Mouse (Mus musculus): ENCODE results near the gene Cpsf4. TPM values are rescaled to one million over a fixed set of nuclear protein-coding genes. Genes with fewer than 3 reads are reported as not detected.
"Not testable (repeated sequence)": the region's sequence is repeated elsewhere in the genome, so short reads cannot be mapped to it uniquely, and the experiment has no call there.

Gene Cpsf4
- polyA plus RNA-seq, 1 experiment from 2014 or later, result 58.2 TPM

DNA sequence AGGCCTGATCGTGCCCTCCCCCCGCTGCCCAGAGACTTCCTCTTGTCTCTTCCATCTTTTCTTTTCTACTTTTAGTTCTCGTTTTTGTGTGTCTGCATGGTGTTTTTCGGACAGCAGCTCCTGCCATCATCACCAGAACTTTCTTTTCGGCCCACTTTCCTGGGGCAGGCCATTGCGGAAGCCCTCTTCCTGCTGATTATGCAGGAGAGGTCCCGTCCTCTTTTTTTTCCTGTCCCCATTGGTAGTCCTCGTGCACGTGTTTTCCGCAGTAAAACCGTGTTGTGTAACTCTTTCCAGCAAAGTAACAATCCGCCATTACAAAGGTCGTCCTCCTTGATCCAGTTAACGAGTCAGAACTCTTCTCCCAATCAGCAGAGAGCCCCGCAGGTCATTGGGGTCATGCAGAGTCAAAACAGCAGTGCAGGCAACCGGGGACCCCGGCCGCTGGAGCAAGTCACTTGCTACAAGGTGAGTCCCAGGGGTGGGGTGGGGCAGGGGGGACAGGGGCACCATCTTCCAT is 11.5 kb downstream of the Cpsf4 start:
- no peak for DNase-seq (ENCODE audit: low spot score)

DNA sequence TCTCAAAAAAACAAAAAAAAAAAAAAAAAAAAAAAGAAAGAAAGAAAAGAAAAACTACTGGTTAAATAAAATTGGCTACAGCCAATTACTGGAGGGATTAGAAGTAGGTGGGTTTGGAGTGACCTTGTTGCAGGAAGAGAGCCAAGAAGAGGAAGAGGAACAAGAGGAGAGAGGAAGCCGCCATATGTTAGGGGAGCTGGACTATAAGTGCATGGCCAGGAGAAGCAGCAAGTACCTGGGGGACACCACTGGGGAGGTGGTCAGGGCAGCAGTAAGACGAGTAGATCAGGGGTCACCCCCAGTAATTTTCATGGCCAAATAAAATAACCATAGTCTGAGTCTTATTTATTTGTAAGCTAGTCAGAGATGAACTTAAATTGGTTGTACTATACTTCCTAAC is 18.2 kb downstream of the Cpsf4 start:
- DNase-seq (ENCODE audit: low spot score), result no peak

DNA sequence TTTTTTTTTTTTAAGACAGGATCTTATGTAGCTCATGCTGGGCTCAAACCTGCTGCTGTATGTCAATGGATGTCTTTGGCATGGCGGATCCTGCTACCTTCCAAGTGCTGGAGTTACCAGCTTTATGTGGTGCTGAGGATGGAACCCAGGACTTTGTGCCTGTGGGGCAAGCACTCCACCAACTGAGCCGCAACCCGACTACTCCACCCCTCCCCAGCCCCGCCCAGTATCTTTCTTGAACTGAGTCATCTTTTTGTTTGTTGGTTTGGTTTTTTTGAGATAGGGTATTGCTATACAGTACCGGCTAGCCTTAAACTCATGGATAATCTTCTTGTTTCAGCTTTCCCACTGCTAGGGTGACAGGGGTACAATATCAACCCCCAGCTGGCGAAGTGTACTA is 22.4 kb downstream of the Cpsf4 start:
- DNase-seq (ENCODE audit: low spot score), result no peak

GRCm38 (mm10) chr5:145190373-145190772 is 23.4 kb downstream of the Cpsf4 start:
- no peak for DNase-seq (ENCODE audit: low spot score)

DNA sequence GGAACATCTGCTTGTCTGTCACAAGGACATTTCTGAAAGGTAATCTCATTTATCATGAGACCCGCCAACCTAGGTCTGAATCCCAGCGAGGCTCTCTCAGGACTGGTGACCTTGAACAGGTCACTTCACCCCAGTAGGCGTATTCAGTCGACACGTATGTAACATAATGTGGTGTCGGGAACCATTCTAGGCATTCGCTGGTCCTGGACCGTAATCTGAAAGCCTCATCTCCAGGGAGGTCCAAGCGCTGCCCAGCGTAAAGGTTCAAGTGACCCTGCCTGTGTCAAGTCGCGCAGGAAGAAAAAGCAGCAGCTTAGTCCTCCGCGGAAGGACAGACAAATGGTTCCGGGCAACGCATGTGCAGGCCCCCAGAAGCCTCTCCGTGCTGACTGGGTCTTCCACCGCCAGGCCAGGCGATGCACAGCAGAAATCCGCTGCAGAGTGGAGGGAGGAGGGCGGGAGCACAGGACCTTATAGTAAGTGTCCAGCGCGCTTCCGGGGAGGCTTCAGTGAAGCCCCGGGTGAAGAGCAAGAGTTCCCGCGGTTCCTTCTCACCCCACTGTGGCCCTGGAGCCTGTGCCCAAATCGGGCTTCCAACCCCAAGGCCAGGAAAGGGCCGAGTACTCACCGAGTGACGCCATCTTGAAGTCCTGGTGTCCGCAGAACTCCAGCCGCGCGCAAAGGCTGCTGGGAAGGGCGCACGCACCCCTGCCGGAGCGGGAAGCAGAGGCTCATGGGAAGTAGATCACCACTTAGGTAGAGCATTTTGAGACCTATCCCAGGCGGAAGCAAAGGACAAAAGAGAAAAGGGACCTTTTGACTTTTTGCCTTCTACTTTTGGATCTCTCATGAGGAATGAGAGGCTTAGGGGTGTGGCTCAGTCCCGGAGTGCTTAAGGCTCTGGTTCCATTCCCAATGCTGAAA is 24.1 kb downstream of the Cpsf4 start:
- peak; percentile 87 for DNase-seq (ENCODE audit: low spot score)

GRCm38 (mm10) chr5:145191962-145192361 is 24.9 kb downstream of the Cpsf4 start, which contains the start of gene Atp5j2:
Atp5j2 (minus strand) TSS chr5:145192062.
- no peak for DNase-seq (ENCODE audit: low spot score)

- no peak for DNase-seq (ENCODE audit: low spot score)
These were observed 33.4 kb downstream of the Cpsf4 start for GRCm38 (mm10) chr5:145200387-145200786.

DNA sequence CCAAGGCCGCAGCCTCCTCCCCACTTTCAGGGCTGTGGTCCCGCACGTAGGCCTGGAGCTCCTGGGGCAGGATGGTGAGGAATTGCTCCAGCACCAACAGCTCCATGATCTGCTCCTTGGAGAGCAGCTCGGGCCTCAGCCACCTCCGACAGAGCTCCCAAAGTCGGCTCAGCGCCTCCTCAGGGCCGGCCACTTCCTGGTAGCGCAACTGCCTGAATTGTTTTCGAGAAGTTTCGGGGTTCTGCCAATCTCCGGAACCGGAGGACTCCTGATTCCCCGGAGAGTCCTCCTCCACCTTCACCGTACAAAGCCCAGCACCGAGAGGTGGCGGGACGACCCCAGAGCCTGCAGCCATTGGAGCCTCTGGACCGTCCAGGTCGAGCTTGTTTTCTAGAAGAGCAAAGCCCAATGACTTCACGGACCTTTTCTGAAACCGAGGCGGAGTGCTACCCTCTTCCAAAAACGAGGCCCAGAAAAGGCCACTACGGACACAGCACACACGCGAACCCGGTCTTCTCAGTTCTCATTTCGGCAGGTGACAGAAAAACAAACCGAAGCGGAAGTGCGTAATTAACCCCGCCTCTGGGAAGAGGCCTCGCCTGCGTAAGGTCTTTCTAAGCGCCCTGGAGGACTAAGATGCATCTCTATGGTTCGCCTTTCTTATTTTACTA is 34.4 kb downstream of the Cpsf4 start, which contains the start of gene Zkscan14:
Gene Zkscan14 (minus strand): TSS at position 548 of the 671 bp plus-strand sequence.
- peak; percentile 91 for DNase-seq (ENCODE audit: low spot score)

DNA sequence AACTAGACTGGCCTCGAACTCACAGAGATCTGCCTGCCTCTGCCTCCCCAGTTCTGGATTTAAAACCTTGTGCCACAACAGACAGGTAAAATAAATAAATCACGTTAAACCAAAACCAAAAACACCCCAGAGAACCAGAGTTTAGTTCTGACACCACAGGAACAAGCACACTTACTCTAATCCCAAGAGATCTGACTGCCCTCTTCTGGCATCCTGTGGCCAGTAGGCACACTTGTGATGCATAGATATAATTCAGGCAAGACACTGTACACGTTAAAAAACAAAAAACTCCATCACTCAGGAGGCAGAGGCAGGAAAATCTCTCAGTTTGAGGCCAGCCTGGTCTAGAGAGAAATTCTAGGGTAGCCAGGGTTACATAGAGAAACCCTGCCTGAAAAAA is 35.4 kb downstream of the Cpsf4 start:
- no peak for DNase-seq (ENCODE audit: low spot score)

- peak; percentile 98 for DNase-seq (ENCODE audit: low spot score)
These were observed 37.1 kb downstream of the Cpsf4 start, which contains the start of gene Zkscan5 for GRCm38 (mm10) chr5:145203936-145204691. Zkscan5 (plus strand) TSS chr5:145204562.

DNA sequence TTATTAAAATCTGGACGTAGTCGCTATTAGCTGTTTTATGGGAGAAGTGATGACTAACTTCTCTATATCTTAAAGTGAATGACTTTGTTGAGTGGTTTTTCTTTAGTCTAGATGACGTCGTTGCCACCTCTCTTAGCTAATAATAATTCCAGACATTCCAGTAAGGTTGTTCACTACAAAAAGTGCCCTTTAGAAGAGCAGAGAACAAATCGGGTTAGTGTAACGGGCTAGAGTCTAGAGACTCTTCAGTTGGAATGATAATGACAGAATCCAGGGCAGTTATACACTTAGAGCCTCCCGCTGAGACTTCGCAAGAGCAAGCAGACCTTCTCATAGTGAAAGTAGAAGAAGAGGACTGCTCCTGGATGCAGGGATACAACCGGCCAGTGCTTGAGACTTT is 38.0 kb downstream of the Cpsf4 start:
- no peak for DNase-seq (ENCODE audit: low spot score)

DNA sequence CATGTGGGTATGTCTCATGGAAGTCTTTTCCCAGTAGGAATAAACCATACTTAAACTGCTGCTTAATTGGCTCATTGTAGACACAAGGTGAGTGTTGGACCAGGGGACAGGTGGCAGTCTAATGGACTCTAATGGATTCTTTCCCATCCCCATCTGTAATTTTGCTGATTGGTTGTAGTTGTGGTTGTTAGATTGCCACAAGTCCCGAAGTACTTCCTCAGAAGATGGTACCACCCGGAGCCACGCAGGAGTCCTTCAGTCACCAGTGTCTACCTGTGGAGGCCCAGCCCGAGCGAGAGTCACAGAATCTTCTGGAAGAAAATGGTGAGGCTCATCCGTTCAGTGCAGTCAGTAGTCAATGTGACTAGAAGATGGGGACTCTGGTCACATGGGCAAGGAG is 40.4 kb downstream of the Cpsf4 start:
- DNase-seq (ENCODE audit: low spot score), result no peak

DNA sequence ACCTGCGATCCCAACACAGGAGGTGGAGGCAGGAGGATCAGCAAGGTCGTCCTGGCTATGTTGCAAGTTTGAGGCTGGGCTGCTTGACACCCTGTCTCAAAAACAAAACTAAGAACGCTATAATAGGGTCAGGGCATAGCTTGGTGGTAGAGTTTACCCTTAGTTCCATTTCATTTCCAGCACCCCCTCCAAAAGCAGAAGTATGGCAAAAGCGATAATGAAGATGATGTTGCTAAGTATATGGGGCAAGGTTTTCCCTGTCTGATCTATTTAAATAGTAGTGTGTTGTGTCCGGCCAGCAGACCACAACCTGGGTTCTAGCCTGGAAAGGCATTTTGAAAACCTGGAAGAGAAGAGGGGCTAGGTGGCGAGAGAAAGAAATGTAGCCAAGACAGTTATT is 40.9 kb downstream of the Cpsf4 start:
- DNase-seq (ENCODE audit: low spot score), result no peak

DNA sequence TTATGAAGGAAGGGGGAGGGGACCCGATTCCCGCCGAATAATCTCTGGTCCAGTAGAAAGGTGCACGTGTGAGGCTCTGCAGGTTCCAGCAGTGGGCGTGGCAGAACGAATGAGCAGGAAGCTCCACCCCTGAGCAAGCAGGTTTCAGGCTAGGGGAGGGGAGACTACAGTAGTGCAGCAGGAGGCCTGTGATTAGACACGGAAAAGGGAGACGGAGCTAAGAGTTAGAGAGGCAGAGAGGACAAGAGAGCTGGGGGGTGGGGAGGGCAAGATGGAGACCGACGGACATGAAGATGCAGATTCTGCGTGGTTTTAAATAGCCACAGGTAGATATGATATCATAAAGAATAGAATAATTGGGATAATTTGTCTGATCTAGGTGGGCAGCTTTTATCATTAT is 41.4 kb downstream of the Cpsf4 start:
- DNase-seq (ENCODE audit: low spot score), result not testable (repeated sequence)

DNA sequence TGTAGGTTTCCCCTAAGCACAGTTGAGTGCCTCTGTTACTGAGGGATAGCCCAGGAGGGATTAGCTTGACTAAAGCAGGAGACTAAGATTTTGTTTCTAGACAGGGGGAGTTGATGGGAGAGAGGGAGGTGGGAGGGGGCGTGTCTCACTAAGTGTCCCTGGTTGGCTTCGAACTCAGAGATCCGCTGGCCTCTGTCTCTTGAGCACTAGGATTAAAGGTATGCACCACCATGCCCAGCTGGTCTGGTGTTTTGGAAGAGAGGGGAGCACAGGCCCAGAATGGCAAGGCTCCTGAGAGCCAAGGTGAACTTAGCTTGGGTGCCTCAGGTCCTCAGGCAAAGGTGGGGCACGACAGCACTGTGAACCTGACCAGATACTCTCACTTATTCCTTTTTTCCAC is 44.3 kb downstream of the Cpsf4 start:
- DNase-seq (ENCODE audit: low spot score), result no peak

DNA sequence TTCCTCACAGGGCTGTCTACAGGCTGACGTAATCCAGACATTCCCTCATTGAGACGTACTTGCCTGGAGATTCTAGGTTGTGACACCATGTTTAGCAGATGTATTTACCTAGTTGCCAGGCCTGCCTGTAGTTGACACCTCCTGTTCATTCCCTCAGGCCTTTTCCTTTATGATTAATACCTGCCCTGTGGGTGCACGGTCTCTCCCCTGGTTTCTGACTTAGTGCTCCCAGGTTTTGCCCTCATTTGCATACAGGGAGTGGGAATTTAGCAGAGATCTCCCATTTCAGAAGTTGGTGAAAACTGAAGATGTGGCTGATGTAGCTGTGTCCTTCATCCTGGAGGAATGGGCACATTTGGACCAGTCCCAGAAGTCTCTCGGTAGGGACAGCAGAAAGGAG is 45.2 kb downstream of the Cpsf4 start:
- no peak for DNase-seq (ENCODE audit: low spot score)

DNA sequence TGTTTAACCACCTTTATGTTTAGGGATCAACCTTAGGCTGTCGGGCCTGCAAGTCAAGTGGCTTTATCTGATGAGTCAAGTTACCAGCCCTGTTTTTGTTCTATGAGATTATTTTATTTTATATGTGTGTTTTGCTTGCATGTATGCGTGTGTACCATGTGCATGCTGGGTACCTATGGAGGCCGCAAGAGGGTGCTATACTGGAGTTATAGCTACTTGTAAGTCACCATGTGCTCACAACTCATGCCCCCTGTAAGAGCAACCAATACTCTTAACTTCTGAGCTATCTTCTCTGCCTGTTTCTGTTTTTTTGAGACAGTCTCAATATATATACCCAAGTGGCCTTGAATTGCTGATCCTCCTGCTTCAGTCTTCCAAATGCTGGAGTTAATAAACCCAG is 46.5 kb downstream of the Cpsf4 start:
- no peak for DNase-seq (ENCODE audit: low spot score)

DNA sequence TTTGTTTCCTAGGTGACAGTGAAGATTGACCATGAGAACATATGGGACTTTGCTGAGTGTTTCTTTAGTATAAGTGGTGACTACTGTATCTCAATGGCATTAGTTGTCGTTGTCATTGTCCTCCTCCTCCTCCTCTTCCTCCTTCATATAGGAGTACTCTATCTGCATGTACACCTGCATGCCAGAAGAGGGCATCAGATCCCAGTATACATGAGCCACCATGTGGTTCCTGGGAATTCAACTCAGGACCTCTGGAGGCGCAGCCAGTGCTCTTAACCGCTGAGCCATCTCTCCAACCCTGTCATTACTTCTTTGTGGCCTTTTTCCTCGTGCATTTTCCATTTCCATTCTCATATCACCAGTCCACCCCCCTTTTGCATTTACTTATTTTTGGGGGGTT is 47.7 kb downstream of the Cpsf4 start:
- DNase-seq (ENCODE audit: low spot score), result no peak

- no peak for DNase-seq (ENCODE audit: low spot score)
These were observed 50.7 kb downstream of the Cpsf4 start for GRCm38 (mm10) chr5:145217746-145218145.

GRCm38 (mm10) chr5:145218206-145218605 is 51.2 kb downstream of the Cpsf4 start:
- DNase-seq (ENCODE audit: low spot score), result no peak

GRCm38 (mm10) chr5:145218671-145219070 is 51.7 kb downstream of the Cpsf4 start:
- no peak for DNase-seq (ENCODE audit: low spot score)

Data from thymus, postnatal 0 days (tissue).